Mouse (Mus musculus): Measurements from ENCODE around the gene Rpl36al.
"Not testable (repeated sequence)": the region's sequence is repeated elsewhere in the genome, so short reads cannot be mapped to it uniquely, and the experiment has no call there.

The Rpl36al gene

GRCm38 (mm10) chr12:69179371-69179770, 4.5 kb downstream of the Rpl36al start:
- no peak for TF ChIP-seq GATA4 (IDR thresholded peaks at IDR 0.05; ENCODE audit: insufficient replicate concordance, low read length)

GRCm38 (mm10) chr12:69177526-69177925, 6.4 kb downstream of the Rpl36al start:
- no peak for TF ChIP-seq GATA4 (IDR thresholded peaks at IDR 0.05; ENCODE audit: insufficient replicate concordance, low read length)

GRCm38 (mm10) chr12:69175975-69176374, 7.9 kb downstream of the Rpl36al start:
- no peak for TF ChIP-seq GATA4 (IDR thresholded peaks at IDR 0.05; ENCODE audit: insufficient replicate concordance, low read length)

GRCm38 (mm10) chr12:69171307-69171706, 12.6 kb downstream of the Rpl36al start:
- no peak for TF ChIP-seq GATA4 (IDR thresholded peaks at IDR 0.05; ENCODE audit: insufficient replicate concordance, low read length)

GRCm38 (mm10) chr12:69168461-69169106, 15.3 kb downstream of the Rpl36al start, which contains the start of gene Lrr1:
Gene Lrr1, plus strand, starts transcription at chr12:69168814.
- no peak for TF ChIP-seq GATA4 (IDR thresholded peaks at IDR 0.05; ENCODE audit: insufficient replicate concordance, low read length)

- no peak for TF ChIP-seq GATA4 (IDR thresholded peaks at IDR 0.05; ENCODE audit: insufficient replicate concordance, low read length)
Measured at GRCm38 (mm10) chr12:69167656-69168460, 16.0 kb downstream of the Rpl36al start.

GRCm38 (mm10) chr12:69164904-69165303, 19.0 kb downstream of the Rpl36al start:
- no peak for TF ChIP-seq GATA4 (IDR thresholded peaks at IDR 0.05; ENCODE audit: insufficient replicate concordance, low read length)

- no peak for TF ChIP-seq GATA4 (IDR thresholded peaks at IDR 0.05; ENCODE audit: insufficient replicate concordance, low read length)
Measured at GRCm38 (mm10) chr12:69159578-69159940, 24.3 kb downstream of the Rpl36al start.

GRCm38 (mm10) chr12:69158765-69159577, 24.9 kb downstream of the Rpl36al start, which contains the start of gene Rps29:
Gene Rps29, minus strand, starts transcription at chr12:69159186.
- TF ChIP-seq GATA4 (IDR thresholded peaks at IDR 0.05; ENCODE audit: insufficient replicate concordance, low read length): not testable (repeated sequence)

GRCm38 (mm10) chr12:69158366-69158764, 25.5 kb downstream of the Rpl36al start:
- TF ChIP-seq GATA4 (IDR thresholded peaks at IDR 0.05; ENCODE audit: insufficient replicate concordance, low read length): no peak

GRCm38 (mm10) chr12:69157107-69157506, 26.8 kb downstream of the Rpl36al start:
- TF ChIP-seq GATA4 (IDR thresholded peaks at IDR 0.05; ENCODE audit: insufficient replicate concordance, low read length): no peak

GRCm38 (mm10) chr12:69156436-69156835, 27.4 kb downstream of the Rpl36al start:
- TF ChIP-seq GATA4 (IDR thresholded peaks at IDR 0.05; ENCODE audit: insufficient replicate concordance, low read length): no peak

- no peak for TF ChIP-seq GATA4 (IDR thresholded peaks at IDR 0.05; ENCODE audit: insufficient replicate concordance, low read length)
Measured at GRCm38 (mm10) chr12:69155923-69156322, 28.0 kb downstream of the Rpl36al start.

GRCm38 (mm10) chr12:69150049-69150448, 33.8 kb downstream of the Rpl36al start:
- TF ChIP-seq GATA4 (IDR thresholded peaks at IDR 0.05; ENCODE audit: insufficient replicate concordance, low read length): no peak

GRCm38 (mm10) chr12:69147166-69147735, 36.6 kb downstream of the Rpl36al start:
- TF ChIP-seq GATA4 (IDR thresholded peaks at IDR 0.05; ENCODE audit: insufficient replicate concordance, low read length): no peak

Measured in liver, adult (tissue).